ENCODE assay signal across 8 mouse cellular contexts in the genomic region with DNA sequence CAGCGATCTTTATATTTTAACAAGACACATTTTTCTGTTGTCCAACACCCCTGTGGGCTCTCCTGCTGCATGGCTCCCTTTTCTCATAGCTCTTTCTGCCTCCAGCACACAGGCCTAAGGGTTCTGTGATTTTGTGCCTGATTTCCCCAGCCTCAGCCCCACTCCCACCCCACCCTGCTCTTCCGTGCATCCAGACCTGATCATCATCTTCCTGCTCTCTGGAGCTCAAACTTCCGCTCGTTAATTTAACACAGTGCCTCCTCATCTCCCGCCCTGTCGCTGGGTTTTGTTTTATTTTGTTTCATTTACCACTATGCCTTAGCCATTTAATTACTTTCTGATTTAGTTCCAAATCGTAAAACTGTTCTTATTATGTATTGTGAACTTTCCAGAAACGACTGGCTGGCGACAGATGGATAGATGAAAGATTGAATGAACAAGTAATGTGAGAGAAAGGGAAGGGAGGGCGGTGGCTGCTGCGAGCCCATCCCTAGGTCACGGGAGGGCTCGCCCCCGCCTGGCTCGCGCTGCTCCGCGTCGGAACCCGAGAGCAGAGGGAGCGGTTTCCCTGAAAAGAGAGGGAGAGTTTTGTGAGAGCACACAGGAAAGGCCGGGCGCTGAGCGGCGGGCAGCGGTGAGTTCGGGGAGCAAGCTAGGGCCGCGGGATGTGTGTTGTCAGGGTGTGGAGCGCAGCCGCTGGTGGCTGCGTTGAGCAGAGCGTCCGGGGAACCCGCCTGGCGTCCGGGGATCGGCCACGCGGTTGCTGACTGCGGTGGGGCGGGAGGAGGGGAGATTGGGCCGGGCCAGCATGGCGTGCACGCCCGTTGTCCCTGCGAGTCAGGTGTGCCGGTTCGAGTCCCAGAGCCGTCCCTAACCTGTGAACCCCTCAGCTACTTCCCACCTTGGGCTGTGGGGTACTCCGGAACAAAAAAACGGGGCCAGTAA. TPM values are rescaled to one million over a fixed set of nuclear protein-coding genes. Genes with fewer than 3 reads are reported as not detected.
DNase-seq lines count a peak whose midpoint lies in the region; ATAC-seq and TF ChIP-seq lines count a peak whose summit lies in the region.

Agk (plus strand) TSS at position 276 of the 945 bp plus-strand sequence.

- peak; percentile 10; the same call in 1 of the 2 replicates for TF ChIP-seq CTCF in gastrocnemius, adult 2 months (IDR thresholded peaks at IDR 0.05)
- 0 out of 2 replicates have a peak, but pooled peaks have one; percentile 11 for TF ChIP-seq CTCF in hindbrain, postnatal 0 days (IDR thresholded peaks at IDR 0.05; ENCODE audit: low read depth)
- TF ChIP-seq CTCF in left cerebral cortex, adult 2 months (IDR thresholded peaks at IDR 0.05), result no peak

- H3K4me3 ChIP-seq in gastrocnemius, adult 2 months, result peak within 1 kb of the TSS; percentile 96
- H3K4me3 ChIP-seq in hindbrain, postnatal 0 days (ENCODE audit: low read length), result peak within 1 kb of the TSS; percentile 80
- peak within 1 kb of the TSS; percentile 89 for H3K4me3 ChIP-seq in left cerebral cortex, adult 2 months

- ATAC-seq in hindbrain, postnatal 0 days, result peak; percentile 98
- ATAC-seq in megakaryocyte, adult 5-6 weeks (ENCODE audit: poor library complexity, severe bottlenecking), result peak; percentile 98

- H3K27me3 ChIP-seq in hindbrain, postnatal 0 days (ENCODE audit: insufficient read depth, low read length), result no peaks in the 10 kb centered on the region

- H3K9me3 ChIP-seq in hindbrain, postnatal 0 days (ENCODE audit: low read length), result no peaks in the 10 kb centered on the region

- DNase-seq in T-cell, adult 2 months (ENCODE audit: low spot score), result peak; percentile 82
- DNase-seq in cerebellum, postnatal 4 days (ENCODE audit: low spot score in 2 of 2), result peak; percentile 50 to 75
- DNase-seq in gastrocnemius, adult 2 months, result peak; percentile 78
- DNase-seq in hindbrain, postnatal 0 days (ENCODE audit: low spot score), result peak; percentile 88
- DNase-seq in left cerebral cortex, adult 2 months (ENCODE audit: extremely low spot score in 1 of 2, low spot score in 2 of 2), result peak; percentile 73 to 79
- DNase-seq in right cerebral cortex, adult 2 months (ENCODE audit: low spot score in 2 of 2), result peak; percentile 70 to 71
- DNase-seq in urinary bladder, postnatal 14 days (ENCODE audit: low spot score), result peak; percentile 68

- peak within 1 kb of the TSS; percentile 90 for H3K27ac ChIP-seq in gastrocnemius, adult 2 months
- peak within 1 kb of the TSS; percentile 90 for H3K27ac ChIP-seq in hindbrain, postnatal 0 days
- H3K27ac ChIP-seq in left cerebral cortex, adult 2 months, result peak within 1 kb of the TSS; percentile 89

- WGBS in hindbrain, postnatal 0 days, result 2% methylated on average over 51 of the region's 52 CpGs

- peak within 1 kb of the TSS; percentile 62 for H3K4me2 ChIP-seq in hindbrain, postnatal 0 days (ENCODE audit: low read depth, low read length)

- H3K4me1 ChIP-seq in hindbrain, postnatal 0 days (ENCODE audit: insufficient read depth, low read length), result peaks cover 6% of the 10 kb centered on the region; the same call in 1 of the 2 replicates

- peak within 1 kb of the TSS; percentile 77 for H3K9ac ChIP-seq in hindbrain, postnatal 0 days (replicated peaks; ENCODE audit: low read length)

- H3K36me3 ChIP-seq in hindbrain, postnatal 0 days (ENCODE audit: insufficient read depth, low read length), result peaks cover 9% of the 10 kb centered on the region; the same call in 1 of the 2 replicates

- intact Hi-C loops in gastrocnemius, adult 2 months (cut with DNase I), result loop anchor here (2.0 kb wide), 1 partner anchor 146 kb away; the partner anchor contains the start of gene Ssbp1
- intact Hi-C loops in left cerebral cortex, adult 2 months (cut with DNase I), result loop anchor here (2.0 kb wide), 1 partner anchor 146 kb away; the partner anchor contains the start of gene Ssbp1

RNA-seq across cellular contexts. Expression of gene Agk, which starts in this region (rescaled TPM):
- total RNA-seq in gastrocnemius, adult 2 months (2021), result 1 to 10 TPM; 5.5 to 9.0 TPM
- total RNA-seq in hindbrain, postnatal 0 days (2014; rRNA removed), result 40.6 and 59.6 TPM in 2 replicates
- polyA plus RNA-seq in hindbrain, postnatal 0 days (2015; fragmentation: Nextera tagmentation; extraction: Ambion mirVana), result 53.3 and 57.9 TPM in 2 replicates
- total RNA-seq in left cerebral cortex, adult 2 months (2021), result 10 to 100 TPM; 43.1 to 43.9 TPM
- total RNA-seq in megakaryocyte, adult 5-6 weeks (2015), result 8.3 and 8.5 TPM in 2 replicates
- 12.8 and 14.4 TPM in 2 replicates for total RNA-seq in megakaryocyte, adult 5-6 weeks (2017)

Comparison
In these comparisons a context has a peak if more than half of its experiments do, and no peak if none do; other contexts are left out.
1. Peak in every context shown above with its lines: DNase-seq, ATAC-seq, H3K4me3 ChIP-seq and H3K27ac ChIP-seq.